Mouse (Mus musculus) regulatory T cell (primary cell): ENCODE measurements around the gene Pax7.

Experiments used
- in situ Hi-C: fragments of 300-600 bp; cut with MboI, MseI; formaldehyde crosslinking; loops from one replicate; pipeline ENCODE4 v1.15.1; 2025; ENCODE audit warnings: high pct_unique_total_duplicates

The Pax7 gene

GRCm38 (mm10) chr4:139754148-139754710 is 79.1 kb downstream of the Pax7 start:
- in situ Hi-C loops, result no loop called here

- in situ Hi-C loops, result no loop called here
Observed at GRCm38 (mm10) chr4:139750926-139751325, 82.4 kb downstream of the Pax7 start.

- in situ Hi-C loops, result no loop called here
Observed at GRCm38 (mm10) chr4:139747190-139747936, 86.0 kb downstream of the Pax7 start.

GRCm38 (mm10) chr4:139746177-139746576 is 87.2 kb downstream of the Pax7 start:
- in situ Hi-C loops, result no loop called here

- in situ Hi-C loops, result no loop called here
Observed at GRCm38 (mm10) chr4:139744765-139745395, 88.4 kb downstream of the Pax7 start.

- in situ Hi-C loops, result no loop called here
Observed at GRCm38 (mm10) chr4:139743626-139744025, 89.7 kb downstream of the Pax7 start.

- in situ Hi-C loops, result no loop called here
Observed at GRCm38 (mm10) chr4:139737035-139737434, 96.3 kb downstream of the Pax7 start.

DNA sequence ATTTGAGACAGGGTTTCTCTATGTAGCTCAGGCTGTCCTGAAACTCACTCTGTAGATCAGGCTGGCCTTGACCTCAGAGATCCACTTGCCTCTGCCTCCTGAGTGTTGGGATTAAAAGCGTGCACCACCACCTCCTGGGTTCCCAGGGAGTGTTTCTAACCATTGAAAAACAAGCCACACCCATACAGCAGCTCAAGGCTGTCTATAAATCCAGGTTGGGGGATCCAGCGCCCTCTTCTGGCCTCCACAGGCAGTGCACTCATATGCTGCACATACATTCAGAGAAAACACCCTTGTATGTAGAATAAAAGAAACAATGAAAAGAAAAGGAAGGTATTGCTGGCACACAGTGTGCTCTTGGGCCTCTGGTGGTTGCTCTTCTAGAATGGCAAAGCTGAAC is 106.2 kb downstream of the Pax7 start:
- in situ Hi-C loops, result no loop called here

DNA sequence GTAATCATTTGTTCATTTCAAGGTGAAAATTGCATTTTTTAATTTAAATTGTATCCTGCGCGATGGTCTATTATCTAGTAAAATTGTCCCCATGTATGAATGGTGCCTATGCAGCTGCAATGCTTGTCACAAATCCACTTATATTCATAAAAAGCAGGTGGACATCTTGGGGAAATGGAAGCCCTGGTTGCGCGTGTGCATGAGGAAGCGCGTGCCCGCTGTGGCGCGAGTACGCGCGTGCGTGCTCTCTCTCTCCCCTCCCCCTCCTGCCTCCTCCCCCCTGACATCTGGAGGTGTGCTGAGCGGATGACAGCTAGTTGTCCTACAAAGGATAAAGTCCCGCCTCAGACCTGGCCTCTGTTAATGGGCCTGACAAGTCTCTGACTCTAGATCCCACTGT is 107.9 kb downstream of the Pax7 start:
- in situ Hi-C loops, result no loop called here

DNA sequence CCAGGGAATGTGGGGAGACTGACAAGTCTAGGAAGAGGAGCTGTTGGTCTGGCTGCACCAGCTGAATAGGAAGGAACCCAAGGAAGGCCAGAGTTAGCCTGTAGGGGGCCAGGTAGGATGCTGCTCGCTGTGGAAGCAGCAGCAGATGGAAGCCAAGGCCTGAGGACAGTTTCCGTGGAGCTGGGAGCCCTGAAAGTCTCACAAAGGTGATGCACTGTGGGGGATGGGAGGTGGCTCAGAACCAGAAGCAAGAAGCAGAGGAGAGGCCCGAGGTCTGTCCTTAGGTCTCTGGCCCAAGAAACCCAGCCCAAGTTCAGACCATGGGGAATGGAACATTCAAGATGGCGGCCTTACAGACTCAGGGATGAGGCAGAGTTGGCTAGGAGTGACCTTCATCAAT is 109.0 kb downstream of the Pax7 start:
- in situ Hi-C loops, result no loop called here

- in situ Hi-C loops, result no loop called here
Observed at GRCm38 (mm10) chr4:139718978-139719377, 114.3 kb downstream of the Pax7 start.

DNA sequence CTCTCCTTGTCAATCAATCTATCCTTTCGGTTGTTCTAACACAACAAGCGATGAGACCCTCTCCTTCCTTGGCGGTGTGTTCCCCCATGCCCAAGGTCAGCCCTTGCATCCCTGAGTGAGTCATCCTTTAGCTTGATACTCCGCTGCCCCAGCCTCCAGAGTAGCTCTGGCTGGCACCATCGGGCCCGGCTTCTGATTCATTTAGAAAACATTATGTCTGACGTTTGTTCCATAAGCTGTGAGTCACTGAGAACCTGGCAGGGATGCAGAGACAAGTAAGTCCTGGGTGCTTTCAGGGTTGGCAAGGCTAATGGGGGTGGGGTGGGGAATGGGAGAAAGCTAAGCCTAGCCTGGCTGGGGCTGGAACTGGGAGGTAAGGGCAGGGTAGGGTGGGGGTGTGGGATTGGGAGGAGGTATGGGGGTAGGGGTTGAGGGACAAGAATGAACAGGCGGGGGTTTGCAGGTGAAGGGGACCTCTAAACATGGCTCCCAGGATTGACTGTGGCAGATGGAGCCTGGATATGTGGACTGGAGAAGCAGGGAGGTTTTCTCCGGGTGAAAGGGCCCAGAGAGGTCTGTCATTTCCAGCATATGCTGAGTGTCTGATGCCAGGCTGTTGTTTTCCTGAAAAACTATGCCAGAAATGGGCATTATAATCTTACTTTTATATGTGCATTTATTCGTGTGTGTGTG is 116.7 kb downstream of the Pax7 start:
- in situ Hi-C loops, result no loop called here

DNA sequence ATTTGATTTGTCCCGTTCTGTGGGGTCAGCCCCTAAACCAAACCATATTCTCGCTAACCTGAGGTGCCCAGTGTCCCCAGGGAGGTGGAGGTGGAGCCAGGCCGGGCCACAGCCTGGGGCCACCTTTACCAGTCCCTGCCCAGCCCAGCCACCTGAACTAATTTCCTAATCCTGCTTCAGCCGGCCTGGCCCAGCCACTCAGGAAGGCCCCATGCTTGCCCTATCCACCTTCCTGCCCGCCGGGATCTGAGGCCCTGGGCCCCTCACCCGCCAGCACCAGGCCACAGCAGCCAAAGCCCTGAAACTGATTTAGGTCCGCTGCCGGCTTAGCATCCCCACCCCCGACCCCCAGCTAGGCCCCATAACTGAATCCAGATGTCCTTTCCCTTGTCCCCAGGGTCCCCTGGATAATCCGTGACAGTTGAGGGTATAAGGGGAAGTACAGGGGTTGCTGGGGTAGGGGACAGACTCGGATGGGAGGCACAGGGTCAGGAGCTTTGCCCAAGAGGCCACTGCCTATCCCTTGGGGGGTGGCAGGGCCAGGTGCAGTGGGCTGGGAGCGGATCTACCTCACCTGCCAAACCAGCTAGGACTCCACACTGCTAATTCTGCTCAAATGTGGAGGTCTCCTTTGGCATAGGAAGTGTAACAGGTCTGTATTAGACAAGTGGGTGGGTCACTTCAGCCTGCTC is 117.9 kb downstream of the Pax7 start:
- in situ Hi-C loops, result no loop called here

DNA sequence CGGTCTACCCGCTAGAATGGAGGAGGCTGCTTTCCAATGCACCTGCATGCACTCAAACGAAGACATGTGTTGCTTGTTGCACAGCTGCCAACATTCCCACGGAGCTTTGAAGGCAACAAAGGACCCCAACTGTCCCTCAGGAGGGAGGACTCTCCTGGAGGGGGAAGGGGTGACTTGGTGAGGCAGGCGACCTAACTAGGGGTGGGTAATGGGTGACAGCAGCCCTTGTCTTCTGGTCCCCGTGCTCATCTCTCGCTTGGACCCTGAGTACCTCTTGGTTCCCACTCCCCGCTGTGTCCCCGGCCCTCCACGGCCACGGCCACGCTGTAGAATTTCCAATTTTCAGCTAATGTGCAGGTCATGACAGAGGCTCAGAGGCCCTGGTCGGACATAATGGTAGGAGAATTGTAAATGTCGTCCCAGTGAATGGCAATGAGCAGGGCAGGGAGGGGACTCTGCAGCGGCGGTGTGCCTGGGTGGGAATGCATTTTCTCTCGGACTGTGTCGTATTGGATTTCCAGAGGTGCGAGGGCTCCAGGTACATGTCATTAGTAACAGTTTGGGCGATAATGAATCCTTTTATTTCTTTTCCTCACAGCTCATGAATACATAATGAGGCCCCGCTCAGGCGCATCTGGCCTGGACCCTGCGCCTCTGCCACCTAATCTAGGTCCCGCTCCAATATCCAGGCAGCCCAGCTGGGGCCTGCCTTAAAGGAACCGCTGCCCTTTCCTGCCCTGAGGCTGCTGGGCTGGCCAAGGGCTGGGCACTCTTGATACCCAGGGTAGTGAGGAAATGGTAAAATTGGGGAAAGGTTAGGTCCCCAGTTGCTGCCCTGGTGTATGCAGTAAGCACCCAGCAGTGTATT is 122.6 kb downstream of the Pax7 start:
- in situ Hi-C loops, result no loop called here

DNA sequence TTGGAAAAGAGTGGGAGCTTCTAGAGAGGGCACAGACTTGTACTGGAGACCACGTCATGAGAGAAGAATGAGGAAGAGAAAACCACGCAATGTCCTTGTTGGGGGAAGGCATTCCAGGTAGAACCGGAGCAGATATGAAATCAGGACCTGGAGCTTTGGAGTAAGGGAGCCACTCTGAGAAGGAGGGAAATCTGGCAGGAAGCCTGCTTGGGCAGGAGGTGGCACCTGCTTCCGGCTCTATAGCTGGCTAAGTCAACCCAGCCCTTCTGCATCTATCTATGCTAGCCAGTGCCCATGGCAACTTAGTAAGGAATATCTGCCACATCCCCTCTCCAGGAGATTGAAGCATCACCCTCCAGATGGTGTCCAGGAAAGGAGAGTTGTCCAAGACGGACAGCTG is 127.3 kb downstream of the Pax7 start:
- in situ Hi-C loops, result no loop called here

- in situ Hi-C loops, result no loop called here
Observed at GRCm38 (mm10) chr4:139703468-139703867, 129.9 kb downstream of the Pax7 start.

- in situ Hi-C loops, result no loop called here
Observed at GRCm38 (mm10) chr4:139702914-139703313, 130.4 kb downstream of the Pax7 start.

- in situ Hi-C loops, result loop anchor here (5.0 kb wide), 1 partner anchor 149 kb away; no protein-coding TSS in a partner anchor
Observed at GRCm38 (mm10) chr4:139698602-139699001, 134.7 kb downstream of the Pax7 start.

GRCm38 (mm10) chr4:139697755-139698154 is 135.6 kb downstream of the Pax7 start:
- in situ Hi-C loops, result loop anchor here (5.0 kb wide), 1 partner anchor 150 kb away; no protein-coding TSS in a partner anchor

DNA sequence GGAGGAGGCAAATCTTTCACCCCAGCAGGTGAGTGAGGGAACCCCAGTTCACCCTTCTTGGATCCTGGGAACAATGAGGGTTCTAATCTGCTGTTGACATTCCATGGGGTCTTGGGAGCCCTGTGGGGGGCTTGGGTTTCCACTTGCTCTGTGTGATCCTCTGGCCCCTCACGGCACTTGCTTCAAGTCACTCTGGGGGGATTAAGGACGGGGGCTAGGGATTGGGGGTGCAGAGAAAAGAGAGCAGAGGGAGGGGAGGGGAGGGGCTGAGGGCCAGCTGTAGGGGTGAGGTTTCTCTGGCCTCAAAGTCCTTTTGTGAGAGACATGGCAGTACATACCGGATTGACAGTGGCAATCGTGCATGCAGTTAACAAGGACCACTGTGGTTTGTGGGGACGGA is 140.0 kb downstream of the Pax7 start:
- in situ Hi-C loops, result no loop called here
